Mouse (Mus musculus): ENCODE results near the gene Wnt10b. TPM values are rescaled to one million over a fixed set of nuclear protein-coding genes. Genes with fewer than 3 reads are reported as not detected.
"Not testable (repeated sequence)": the region's sequence is repeated elsewhere in the genome, so short reads cannot be mapped to it uniquely, and the experiment has no call there.

The Wnt10b gene
- polyA plus RNA-seq, 3 experiments from 2014 or later: 0.15 TPM; not detected in 2

GRCm38 (mm10) chr15:98771813-98772425 is 6.0 kb downstream of the Wnt10b start:
- ATAC-seq: peak; percentile 29

DNA sequence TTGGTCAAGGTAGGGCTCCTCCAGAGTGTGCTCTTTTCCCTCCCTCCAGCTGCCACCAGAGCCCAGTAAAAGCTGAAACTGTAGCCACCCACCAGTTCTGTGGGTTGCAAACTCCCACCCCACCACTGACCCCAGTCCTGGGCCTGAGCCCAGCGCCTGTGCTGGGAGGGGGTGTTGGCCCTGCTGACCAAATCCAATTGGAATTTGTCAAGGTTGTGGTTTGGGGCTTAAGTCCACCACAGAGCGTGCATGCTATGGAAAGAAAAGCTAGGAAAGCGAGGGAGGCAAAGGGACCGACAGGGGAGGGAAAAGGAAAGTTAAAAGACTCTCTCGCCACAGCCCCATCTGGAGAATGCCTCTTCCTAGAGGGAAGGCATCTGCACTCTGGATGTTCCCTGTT is 9.7 kb downstream of the Wnt10b start:
- no peak for ATAC-seq

- ATAC-seq: no peak
Measured at GRCm38 (mm10) chr15:98765929-98766328, 12.0 kb downstream of the Wnt10b start.

- ATAC-seq: peak; percentile 98
Measured at GRCm38 (mm10) chr15:98762670-98763529, 15.1 kb downstream of the Wnt10b start, which contains the start of gene Arf3. Gene Arf3 (minus strand): TSS chr15:98763214.

- peak; percentile 36 for ATAC-seq
Measured at GRCm38 (mm10) chr15:98762201-98762621, 15.7 kb downstream of the Wnt10b start.

DNA sequence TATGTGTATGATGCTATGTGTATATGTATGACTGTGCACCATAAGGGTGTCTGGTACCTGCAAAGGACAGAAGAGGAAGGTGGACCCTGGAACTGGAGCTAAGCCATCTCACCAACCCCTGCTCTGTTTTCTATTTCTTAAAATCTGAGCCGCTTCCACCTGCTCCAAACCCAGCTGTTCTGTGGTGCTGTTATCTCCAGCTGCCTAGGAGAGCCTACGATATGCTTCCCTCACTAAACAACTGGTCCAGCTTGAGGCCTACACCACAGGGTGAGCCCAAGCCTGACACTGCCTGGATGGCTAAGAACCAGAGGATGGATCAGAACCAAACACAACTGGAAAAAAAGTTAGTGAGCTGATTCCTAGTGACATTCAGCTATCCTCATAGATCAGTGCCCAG is 23.8 kb downstream of the Wnt10b start:
- no peak for ATAC-seq

GRCm38 (mm10) chr15:98753021-98753423 is 24.9 kb downstream of the Wnt10b start:
- ATAC-seq: no peak

DNA sequence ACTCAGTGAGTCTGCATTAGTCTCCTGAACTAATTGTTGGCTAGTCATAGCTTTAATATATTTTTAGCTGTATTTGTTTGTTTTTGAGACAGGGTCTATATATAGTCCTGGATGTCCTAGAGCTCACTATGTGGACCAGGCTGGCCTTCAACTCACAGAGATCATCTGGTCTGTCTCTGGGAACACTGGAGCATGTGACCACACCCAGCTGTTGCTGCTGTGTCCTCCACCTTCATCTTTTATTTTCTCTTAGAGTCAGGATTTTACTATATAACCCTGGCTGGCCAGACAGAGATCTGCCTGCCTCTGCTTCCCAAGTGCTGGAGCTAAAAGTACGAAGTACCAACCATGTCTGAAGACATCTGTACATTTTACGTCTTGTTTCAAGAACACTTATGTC is 28.9 kb downstream of the Wnt10b start:
- ATAC-seq: no peak

DNA sequence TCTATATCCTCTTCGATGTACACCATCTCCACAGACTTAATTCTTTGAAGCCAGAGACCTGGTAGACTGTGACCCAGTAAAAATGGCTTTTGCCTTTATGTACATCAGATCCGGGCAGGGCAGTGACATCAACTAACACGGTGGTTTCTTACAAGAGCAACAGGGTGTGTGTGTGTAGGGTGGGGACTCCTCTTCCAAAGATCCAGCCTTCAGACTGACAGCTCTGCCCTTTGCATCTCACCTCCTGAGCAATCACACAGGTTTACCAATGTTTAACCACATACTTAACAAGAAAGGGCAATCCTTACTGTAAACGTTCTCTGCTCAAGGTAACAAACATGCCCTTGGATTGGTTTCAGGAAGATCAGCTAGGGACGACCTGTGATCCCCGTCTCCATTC is 30.7 kb downstream of the Wnt10b start:
- ATAC-seq: no peak

DNA sequence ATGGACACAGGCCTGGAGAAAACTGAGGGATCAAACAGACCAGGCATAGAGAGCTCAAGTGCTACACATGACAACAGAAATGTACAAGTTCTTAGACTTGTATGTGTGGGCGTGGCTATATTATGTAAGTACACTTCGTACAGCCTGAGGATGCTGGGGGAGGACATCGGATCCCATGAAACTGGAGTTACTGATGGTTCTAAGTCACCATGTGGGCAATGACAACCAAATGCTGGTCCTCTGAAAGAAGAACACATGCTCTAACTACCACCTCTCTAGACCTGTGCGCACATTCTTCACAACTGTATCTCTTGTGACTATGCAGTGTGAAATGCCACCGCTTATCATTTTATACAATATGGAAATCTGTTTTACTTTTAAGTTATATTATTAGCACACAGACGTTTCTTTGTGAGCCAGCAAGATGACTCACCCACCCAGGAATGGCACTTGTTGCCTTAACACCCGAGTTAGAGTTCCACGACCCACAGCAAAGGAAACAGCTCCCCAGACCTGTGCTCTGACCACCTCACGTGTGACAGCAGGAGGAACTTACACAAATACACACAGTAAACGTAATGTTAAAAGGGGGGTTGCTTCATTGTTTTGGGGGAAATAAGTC is 31.5 kb downstream of the Wnt10b start:
- ATAC-seq: no peak

- not testable (repeated sequence) for ATAC-seq
Measured at GRCm38 (mm10) chr15:98743863-98744262, 34.1 kb downstream of the Wnt10b start.

DNA sequence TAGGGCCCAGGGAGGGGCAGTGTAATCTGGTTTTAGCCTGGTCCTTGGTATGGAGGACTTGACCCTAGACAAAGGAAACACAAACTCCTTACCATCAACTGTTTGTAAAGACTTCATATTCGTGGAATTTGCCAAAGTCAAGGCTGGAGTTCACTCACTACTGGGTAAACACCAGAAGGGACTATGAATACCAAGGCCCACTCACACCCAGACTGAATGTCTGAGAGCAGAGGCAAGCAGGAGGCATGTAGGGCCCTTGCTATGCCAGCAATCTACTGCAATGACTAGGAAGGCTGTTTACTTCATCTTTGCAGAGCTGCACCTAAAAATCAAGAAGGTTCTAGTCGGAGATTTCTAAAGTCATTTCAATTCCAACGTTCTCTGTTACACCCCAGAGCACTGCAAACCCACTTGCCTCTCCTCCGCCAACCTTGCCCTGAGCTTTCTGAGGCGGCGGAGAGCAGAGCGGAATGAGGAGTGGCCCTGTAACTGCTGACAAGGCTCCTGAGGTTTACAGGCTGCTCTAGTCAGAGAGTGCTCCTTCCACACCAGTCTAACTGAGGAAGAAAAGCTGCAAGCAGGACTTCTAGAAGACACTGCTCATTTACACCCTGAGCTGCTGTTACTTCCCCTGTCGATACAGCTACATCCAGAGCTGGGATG is 35.1 kb downstream of the Wnt10b start:
- no peak for ATAC-seq

- ATAC-seq: no peak
Measured at GRCm38 (mm10) chr15:98740219-98740618, 37.7 kb downstream of the Wnt10b start.

GRCm38 (mm10) chr15:98738796-98739195 is 39.2 kb downstream of the Wnt10b start:
- ATAC-seq: no peak

DNA sequence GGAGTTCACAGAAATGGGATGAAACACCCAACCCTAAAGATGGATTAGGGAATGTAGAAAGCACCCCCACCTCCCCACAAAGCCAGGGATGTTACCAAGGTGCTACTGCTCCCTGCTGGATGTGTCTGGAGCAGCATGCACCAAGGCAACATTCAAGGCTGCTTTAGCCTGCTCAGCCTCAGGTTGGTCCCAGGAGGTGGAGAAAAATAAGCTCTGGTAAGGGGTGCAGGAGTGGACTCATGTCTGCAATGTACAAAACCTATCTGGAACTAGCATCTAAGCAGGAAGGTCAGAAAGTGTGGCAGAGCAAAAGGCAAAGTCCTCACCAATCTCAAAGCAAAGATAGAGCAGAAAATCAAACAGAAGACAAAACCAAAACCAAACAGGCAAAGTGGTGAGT is 40.1 kb downstream of the Wnt10b start:
- ATAC-seq: no peak

GRCm38 (mm10) chr15:98736521-98736920 is 41.4 kb downstream of the Wnt10b start:
- no peak for ATAC-seq

- ATAC-seq: no peak
Measured at GRCm38 (mm10) chr15:98733976-98734566, 43.9 kb downstream of the Wnt10b start.

GRCm38 (mm10) chr15:98733370-98733769 is 44.6 kb downstream of the Wnt10b start:
- no peak for ATAC-seq

- ATAC-seq: no peak
Measured at GRCm38 (mm10) chr15:98732006-98732531, 45.9 kb downstream of the Wnt10b start.

GRCm38 (mm10) chr15:98730790-98731189 is 47.2 kb downstream of the Wnt10b start:
- ATAC-seq: peak; percentile 54

DNA sequence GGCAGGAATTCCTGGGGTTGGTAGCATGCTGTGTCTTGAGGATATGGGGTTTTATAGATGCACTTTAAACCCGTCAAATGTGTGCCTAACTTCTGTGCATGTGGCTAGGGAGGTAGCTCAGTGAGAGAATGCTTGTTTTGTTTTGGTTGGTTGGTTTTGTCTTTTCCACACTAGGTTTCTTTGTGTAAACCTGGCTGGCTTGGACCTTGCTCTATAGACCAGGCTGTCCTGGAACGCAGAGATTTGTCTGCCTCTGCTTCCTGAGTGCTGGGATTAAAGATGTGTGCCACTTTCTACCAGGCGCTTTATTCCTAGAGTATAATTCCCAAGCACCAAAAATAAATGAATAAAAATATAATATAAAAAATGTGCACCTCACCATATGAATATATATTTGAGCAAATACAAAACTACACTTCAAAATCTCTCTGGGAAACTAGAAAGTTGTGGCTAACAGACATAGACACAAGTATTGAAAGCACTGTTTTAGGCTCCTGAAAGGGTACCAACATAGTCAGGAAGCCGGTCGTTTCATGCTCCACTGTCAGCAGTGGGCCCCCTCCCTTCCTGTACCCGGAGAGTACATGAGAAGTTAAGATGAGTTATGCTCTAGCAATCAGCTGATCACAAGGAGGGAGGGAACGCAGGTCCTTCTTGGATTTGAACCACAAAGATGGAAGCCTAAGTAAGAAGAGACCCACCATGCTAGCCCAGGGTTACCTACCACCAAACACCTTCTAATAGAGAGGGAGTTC is 48.0 kb downstream of the Wnt10b start:
- ATAC-seq: no peak

- no peak for ATAC-seq
Measured at GRCm38 (mm10) chr15:98728366-98728765, 49.6 kb downstream of the Wnt10b start.
